Mouse (Mus musculus): ENCODE results near the gene Gm1043. TPM values are rescaled to one million over a fixed set of nuclear protein-coding genes. Genes with fewer than 3 reads are reported as not detected.

Gene Gm1043
- polyA plus RNA-seq, 1 experiment, result not detected

- H3K27me3 ChIP-seq (ENCODE audit: control insufficient read depth, insufficient read depth, insufficient read length), result peaks cover 7% of the 10 kb centered on the region
- H3ac ChIP-seq (ENCODE audit: control insufficient read depth, insufficient read length, low read depth), result no peak overlapping the region
- no peak overlapping the region for H3K4me3 ChIP-seq (ENCODE audit: insufficient read depth, poor library complexity, severe bottlenecking)
- H3K79me2 ChIP-seq (ENCODE audit: control insufficient read depth, insufficient read depth), result no peaks in the 10 kb centered on the region
- no peaks in the 10 kb centered on the region for H3K79me3 ChIP-seq (ENCODE audit: low read depth)
- TF ChIP-seq MYOG (IDR thresholded peaks at IDR 0.05; ENCODE audit: control insufficient read depth, extremely low read depth, insufficient read length) (no peak), USF1 (IDR thresholded peaks at IDR 0.05; ENCODE audit: low read depth) (peak; percentile 68)
- no peaks in the 10 kb centered on the region for H3K36me3 ChIP-seq (ENCODE audit: control insufficient read depth, insufficient read depth)
These were observed 178.6 kb downstream of the Gm1043 start for GRCm38 (mm10) chr5:37263816-37264215.

Other genes starting within 250 kb of the Gm1043 start
- gene Ppp2r2c, start 216.9 kb upstream of the Gm1043 start, polyA plus RNA-seq (2012; fragmentation: generic; extraction: Trizol), result not detected
- gene Wfs1, start 96.2 kb upstream of the Gm1043 start, polyA plus RNA-seq (2012; fragmentation: generic; extraction: Trizol), result 16.2 TPM
- gene Crmp1, start 156.6 kb downstream of the Gm1043 start, polyA plus RNA-seq (2012; fragmentation: generic; extraction: Trizol), result 0.05 TPM

All from C2C12 (cell line).